Comparison of ENCODE assay signal across 45 mouse cellular contexts in the genomic region with DNA sequence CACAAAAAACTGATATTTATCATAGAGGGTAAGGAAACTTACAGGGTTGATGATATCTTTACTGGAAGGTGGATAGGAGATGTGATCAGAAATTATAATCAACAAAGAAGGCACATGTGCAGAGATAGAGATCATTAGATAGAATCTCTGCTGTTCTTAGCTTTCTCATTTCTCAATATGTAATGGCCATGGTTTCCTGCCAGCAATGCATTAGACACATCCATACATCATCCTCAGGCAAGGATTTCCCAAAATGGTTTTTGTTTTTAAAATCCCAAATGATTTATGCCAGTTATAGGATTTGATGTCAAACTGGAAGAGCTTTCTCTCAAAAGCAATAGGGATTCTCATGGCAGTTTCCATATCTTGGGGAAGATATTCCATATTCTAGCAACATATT. TPM values are rescaled to one million over a fixed set of nuclear protein-coding genes. Genes with fewer than 3 reads are reported as not detected.
"Had no signal": no experiment of that assay in that cellular context is flagged by ENCODE, and none has a peak within 500 bp of the region (broad histone marks: within the 10 kb centered on the region; RNA-seq: fewer than 3 reads in every experiment).

No protein-coding gene starts in this region.

- H3K9ac ChIP-seq: heart, embryonic 12.5 days; heart, embryonic 13.5 days; heart, embryonic 15.5 days; hindbrain, embryonic 12.5 days; hindbrain, embryonic 13.5 days; hindbrain, embryonic 14.5 days; hindbrain, embryonic 15.5 days; intestine, embryonic 15.5 days; kidney, embryonic 15.5 days had no signal

- H3K27ac ChIP-seq: heart, embryonic 13.5 days; heart, embryonic 15.5 days; hindbrain, embryonic 10.5 days; hindbrain, embryonic 12.5 days; hindbrain, embryonic 13.5 days; hindbrain, embryonic 14.5 days; hindbrain, embryonic 15.5 days; hindbrain, postnatal 0 days; intestine, embryonic 15.5 days; kidney, embryonic 15.5 days; kidney, postnatal 0 days; layer of hippocampus, adult 2 months; left cerebral cortex, adult 2 months had no signal

- DNase-seq: heart, postnatal 10 days; heart, postnatal 14 days; heart, postnatal 36 days; heart, postnatal 4 days; kidney, adult 11 months; kidney, adult 18-20 months; kidney, adult 2 months; kidney, adult 8-10 months; kidney, adult 9 months; kidney, postnatal 10 days; kidney, postnatal 14 days; kidney, postnatal 25 days; kidney, postnatal 36 days; kidney, postnatal 4 days; layer of hippocampus, adult 9-11 months; layer of hippocampus, postnatal 36 days had no signal

- H3K36me3 ChIP-seq: heart, embryonic 12.5 days; heart, embryonic 13.5 days; heart, embryonic 15.5 days; hindbrain, embryonic 10.5 days; hindbrain, embryonic 12.5 days; hindbrain, embryonic 13.5 days; hindbrain, embryonic 15.5 days; intestine, embryonic 15.5 days; kidney, embryonic 15.5 days had no signal

- H3K4me1 ChIP-seq: heart, embryonic 12.5 days; heart, embryonic 13.5 days; heart, embryonic 15.5 days; hindbrain, embryonic 10.5 days; hindbrain, embryonic 12.5 days; hindbrain, embryonic 13.5 days; hindbrain, embryonic 15.5 days; intestine, embryonic 15.5 days; kidney, embryonic 15.5 days had no signal

- ATAC-seq: hindbrain, embryonic 16.5 days; hindbrain, postnatal 0 days; inflammation-experienced regulatory T-cells, adult 6 months; intestine, embryonic 15.5 days; intestine, embryonic 16.5 days; intestine, postnatal 0 days had no signal

- H3K4me2 ChIP-seq: heart, embryonic 11.5 days; heart, embryonic 12.5 days; heart, embryonic 13.5 days; heart, embryonic 15.5 days; hindbrain, embryonic 12.5 days; hindbrain, embryonic 13.5 days; hindbrain, embryonic 14.5 days; hindbrain, embryonic 15.5 days; intestine, embryonic 15.5 days; kidney, embryonic 15.5 days had no signal

- H3K27me3 ChIP-seq: heart, embryonic 12.5 days; heart, embryonic 13.5 days; heart, embryonic 15.5 days; hindbrain, embryonic 12.5 days; hindbrain, embryonic 13.5 days; hindbrain, embryonic 15.5 days; intestine, embryonic 15.5 days; kidney, embryonic 15.5 days had no signal

- H3K9me3 ChIP-seq: heart, embryonic 12.5 days; heart, embryonic 13.5 days; heart, embryonic 15.5 days; hindbrain, embryonic 10.5 days; hindbrain, embryonic 12.5 days; hindbrain, embryonic 13.5 days; hindbrain, embryonic 15.5 days; intestine, embryonic 15.5 days; kidney, embryonic 15.5 days had no signal

- H3K4me3 ChIP-seq: heart, embryonic 12.5 days; heart, embryonic 13.5 days; heart, embryonic 15.5 days; hindbrain, embryonic 10.5 days; hindbrain, embryonic 12.5 days; hindbrain, embryonic 13.5 days; hindbrain, embryonic 15.5 days; intestine, embryonic 15.5 days; kidney, embryonic 15.5 days; layer of hippocampus, adult 2 months; left cerebral cortex, adult 2 months had no signal

RNA-seq across cellular contexts. Expression of a gene that starts 52.0 kb away (rescaled TPM):
- total RNA-seq: heart, postnatal 10 days; heart, postnatal 14 days; heart, postnatal 25 days; heart, postnatal 36 days; heart, postnatal 4 days; hematopoietic stem cell, adult 5-6 weeks; hindbrain, postnatal 0 days had no signal
- polyA plus RNA-seq: heart, embryonic 11.5 days; heart, embryonic 12.5 days; heart, embryonic 13.5 days; heart, embryonic 14.5 days; heart, embryonic 15.5 days; heart, embryonic 16.5 days; heart, postnatal 0 days; hindbrain, embryonic 10.5 days; hindbrain, embryonic 11.5 days; hindbrain, embryonic 12.5 days; hindbrain, embryonic 13.5 days; hindbrain, embryonic 14.5 days; hindbrain, embryonic 15.5 days; hindbrain, embryonic 16.5 days; hindbrain, postnatal 0 days; inflammation-experienced regulatory T-cells, adult 6 months; intestine, embryonic 14.5 days; intestine, embryonic 15.5 days; intestine, embryonic 16.5 days; intestine, postnatal 0 days; kidney, adult 2 months; kidney, embryonic 14.5 days; kidney, embryonic 15.5 days; kidney, embryonic 16.5 days; kidney, postnatal 0 days; large intestine, adult 2 months had no signal
